ENCODE assay signal across 23 mouse cellular contexts in genomic region chr16:9336063-9336462, GRCm38 (mm10).
DNase-seq lines count a peak whose midpoint lies in the region; ATAC-seq and TF ChIP-seq lines count a peak whose summit lies in the region.
"Had no signal": no experiment of that assay in that cellular context is flagged by ENCODE, and none has a peak within 500 bp of the region (broad histone marks: within the 10 kb centered on the region; RNA-seq: fewer than 3 reads in every experiment).

No protein-coding gene starts in this region.

- peak; percentile 54 to 56 for DNase-seq in cerebellum, postnatal 14 days
- DNase-seq in cerebellum, adult 18-20 months = no peak
- DNase-seq in brain, adult 2 months (ENCODE audit: low read depth, low spot score) = peak; percentile 33
- no peak for DNase-seq in liver, postnatal 0 days
- DNase-seq: adrenal gland, postnatal 25 days; cerebellum, adult 11 months; embryo, embryonic 11 days; gastrocnemius, adult 2 months; kidney, postnatal 36 days; lung, adult 2 months; lung, postnatal 14 days; right cerebral cortex, adult 18-20 months; spleen, adult 18-20 months had no signal

- no peak overlapping the region for H3K9ac ChIP-seq in hindbrain, embryonic 15.5 days
- H3K9ac ChIP-seq in hindbrain, embryonic 13.5 days = no peak overlapping the region
- no peak overlapping the region for H3K9ac ChIP-seq in midbrain, embryonic 13.5 days (replicated peaks)
- H3K9ac ChIP-seq in midbrain, embryonic 15.5 days = no peak overlapping the region
- H3K9ac ChIP-seq in liver, postnatal 0 days (replicated peaks) = no peak overlapping the region
- H3K9ac ChIP-seq: embryonic facial prominence, embryonic 13.5 days; limb, embryonic 13.5 days; liver, embryonic 12.5 days; neural tube, embryonic 15.5 days had no signal

- no peak overlapping the region for H3K4me2 ChIP-seq in hindbrain, embryonic 15.5 days
- no peak overlapping the region for H3K4me2 ChIP-seq in hindbrain, embryonic 13.5 days
- no peak overlapping the region for H3K4me2 ChIP-seq in midbrain, embryonic 13.5 days (replicated peaks)
- no peak overlapping the region for H3K4me2 ChIP-seq in midbrain, embryonic 15.5 days
- H3K4me2 ChIP-seq in liver, postnatal 0 days (ENCODE audit: low read depth, low read length) = no peak overlapping the region
- H3K4me2 ChIP-seq: embryonic facial prominence, embryonic 13.5 days; limb, embryonic 13.5 days; liver, embryonic 12.5 days; neural tube, embryonic 15.5 days had no signal

- no peak for TF ChIP-seq CTCF in liver, postnatal 0 days (IDR thresholded peaks at IDR 0.05; ENCODE audit: low read depth)

- no peak for TF ChIP-seq EP300 in liver, postnatal 0 days (IDR thresholded peaks at IDR 0.05; ENCODE audit: low read depth)

- no peak for ATAC-seq in hindbrain, embryonic 15.5 days (ENCODE audit: low FRiP score, low read depth)
- ATAC-seq in hindbrain, embryonic 13.5 days (ENCODE audit: low FRiP score) = no peak
- ATAC-seq in midbrain, embryonic 13.5 days = peak; percentile 43; the same call in 1 of the 2 replicates
- ATAC-seq in midbrain, embryonic 15.5 days (replicated peaks) = no peak
- no peak for ATAC-seq in liver, postnatal 0 days
- ATAC-seq: intestine, postnatal 0 days; liver, embryonic 12.5 days had no signal

- no peaks in the 10 kb centered on the region for H3K9me3 ChIP-seq in hindbrain, embryonic 15.5 days
- H3K9me3 ChIP-seq in hindbrain, embryonic 13.5 days = no peaks in the 10 kb centered on the region
- no peaks in the 10 kb centered on the region for H3K9me3 ChIP-seq in midbrain, embryonic 13.5 days
- H3K9me3 ChIP-seq in midbrain, embryonic 15.5 days = no peaks in the 10 kb centered on the region
- H3K9me3 ChIP-seq in liver, postnatal 0 days (ENCODE audit: low read length) = no peaks in the 10 kb centered on the region
- H3K9me3 ChIP-seq: embryonic facial prominence, embryonic 13.5 days; limb, embryonic 13.5 days; liver, embryonic 12.5 days; neural tube, embryonic 15.5 days had no signal

- no peak overlapping the region for H3K4me3 ChIP-seq in hindbrain, embryonic 15.5 days
- H3K4me3 ChIP-seq in hindbrain, embryonic 13.5 days = no peak overlapping the region
- H3K4me3 ChIP-seq in midbrain, embryonic 13.5 days (replicated peaks) = no peak overlapping the region
- H3K4me3 ChIP-seq in midbrain, embryonic 15.5 days = no peak overlapping the region
- H3K4me3 ChIP-seq in liver, postnatal 0 days (ENCODE audit: low read depth, low read length) = no peak overlapping the region
- H3K4me3 ChIP-seq: embryonic facial prominence, embryonic 13.5 days; erythroblast, embryonic 14.5 days; gastrocnemius, adult 2 months; limb, embryonic 13.5 days; liver, embryonic 12.5 days; neural tube, embryonic 15.5 days had no signal

- WGBS in hindbrain, embryonic 15.5 days = 41% methylated on average over 6 of the region's 6 CpGs
- 59% methylated on average over 6 of the region's 6 CpGs for WGBS in hindbrain, embryonic 13.5 days
- 51% methylated on average over 6 of the region's 6 CpGs for WGBS in midbrain, embryonic 13.5 days
- WGBS in midbrain, embryonic 15.5 days = 44% methylated on average over 6 of the region's 6 CpGs
- 76% methylated on average over 6 of the region's 6 CpGs for WGBS in liver, postnatal 0 days (ENCODE audit: insufficient replicate concordance)

- H3K27me3 ChIP-seq in hindbrain, embryonic 15.5 days = no peaks in the 10 kb centered on the region
- H3K27me3 ChIP-seq in hindbrain, embryonic 13.5 days = no peaks in the 10 kb centered on the region
- H3K27me3 ChIP-seq in midbrain, embryonic 13.5 days = no peaks in the 10 kb centered on the region
- H3K27me3 ChIP-seq in midbrain, embryonic 15.5 days (replicated peaks) = no peaks in the 10 kb centered on the region
- H3K27me3 ChIP-seq in liver, postnatal 0 days (ENCODE audit: insufficient read depth, low read length) = no peaks in the 10 kb centered on the region
- H3K27me3 ChIP-seq: embryonic facial prominence, embryonic 13.5 days; limb, embryonic 13.5 days; liver, embryonic 12.5 days; neural tube, embryonic 15.5 days had no signal

- no peaks in the 10 kb centered on the region for H3K36me3 ChIP-seq in hindbrain, embryonic 15.5 days
- H3K36me3 ChIP-seq in hindbrain, embryonic 13.5 days = no peaks in the 10 kb centered on the region
- no peaks in the 10 kb centered on the region for H3K36me3 ChIP-seq in midbrain, embryonic 13.5 days
- H3K36me3 ChIP-seq in midbrain, embryonic 15.5 days (replicated peaks) = no peaks in the 10 kb centered on the region
- no peaks in the 10 kb centered on the region for H3K36me3 ChIP-seq in liver, postnatal 0 days (replicated peaks; ENCODE audit: insufficient read depth, low read length)
- H3K36me3 ChIP-seq: embryonic facial prominence, embryonic 13.5 days; limb, embryonic 13.5 days; liver, embryonic 12.5 days; neural tube, embryonic 15.5 days had no signal

- 0 out of 2 replicates have a peak overlapping the region, but pooled peaks have one; percentile 27 for H3K27ac ChIP-seq in hindbrain, embryonic 15.5 days (replicated peaks)
- no peak overlapping the region for H3K27ac ChIP-seq in hindbrain, embryonic 13.5 days
- H3K27ac ChIP-seq in midbrain, embryonic 13.5 days = no peak overlapping the region
- no peak overlapping the region for H3K27ac ChIP-seq in midbrain, embryonic 15.5 days
- H3K27ac ChIP-seq in liver, postnatal 0 days (ENCODE audit: low read depth) = no peak overlapping the region
- H3K27ac ChIP-seq: embryonic facial prominence, embryonic 13.5 days; gastrocnemius, adult 2 months; limb, embryonic 13.5 days; liver, embryonic 12.5 days; neural tube, embryonic 15.5 days had no signal

- H3K4me1 ChIP-seq in hindbrain, embryonic 15.5 days (replicated peaks) = peaks cover 9% of the 10 kb centered on the region; the same call in 1 of the 2 replicates
- peaks cover 9% of the 10 kb centered on the region for H3K4me1 ChIP-seq in hindbrain, embryonic 13.5 days (replicated peaks)
- 0 out of 2 replicates have a peak, but pooled peaks cover 3% of the 10 kb centered on the region for H3K4me1 ChIP-seq in midbrain, embryonic 13.5 days (replicated peaks)
- no peaks in the 10 kb centered on the region for H3K4me1 ChIP-seq in midbrain, embryonic 15.5 days
- H3K4me1 ChIP-seq in liver, postnatal 0 days (ENCODE audit: insufficient read depth) = no peaks in the 10 kb centered on the region
- H3K4me1 ChIP-seq: embryonic facial prominence, embryonic 13.5 days; limb, embryonic 13.5 days; liver, embryonic 12.5 days had no signal

Comparison
In these comparisons a context has a peak if more than half of its experiments do, and no peak if none do; other contexts are left out.
1. DNase-seq: peak in cerebellum, postnatal 14 days (2 of 2) and brain, adult 2 months (single experiment); none in cerebellum, adult 18-20 months (0 of 2) and liver, postnatal 0 days (single experiment).